Mouse (Mus musculus): Measurements from ENCODE around the gene Pxk. TPM values are rescaled to one million over a fixed set of nuclear protein-coding genes. Genes with fewer than 3 reads are reported as not detected.
"Not testable (repeated sequence)": the region's sequence is repeated elsewhere in the genome, so short reads cannot be mapped to it uniquely, and the experiment has no call there.

Gene Pxk
- polyA plus RNA-seq, 1 experiment from 2014 or later = 50.2 TPM

- H3K9me3 ChIP-seq = no peaks in the 10 kb centered on the region
- no peak overlapping the region for H3K9ac ChIP-seq (replicated peaks)
- no peaks in the 10 kb centered on the region for H3K27me3 ChIP-seq
- H3K4me3 ChIP-seq (replicated peaks) = no peak overlapping the region
- H3K36me3 ChIP-seq = no peaks in the 10 kb centered on the region; the same call in 1 of the 2 replicates
- no peak overlapping the region for H3K4me2 ChIP-seq (replicated peaks)
- 87% methylated on average over 6 of the region's 6 CpGs for WGBS
- no peak overlapping the region for H3K27ac ChIP-seq
- no peaks in the 10 kb centered on the region for H3K4me1 ChIP-seq (replicated peaks)
- ATAC-seq = no peak
Measured at GRCm38 (mm10) chr14:8111545-8111944, 13.5 kb downstream of the Pxk start.

DNA sequence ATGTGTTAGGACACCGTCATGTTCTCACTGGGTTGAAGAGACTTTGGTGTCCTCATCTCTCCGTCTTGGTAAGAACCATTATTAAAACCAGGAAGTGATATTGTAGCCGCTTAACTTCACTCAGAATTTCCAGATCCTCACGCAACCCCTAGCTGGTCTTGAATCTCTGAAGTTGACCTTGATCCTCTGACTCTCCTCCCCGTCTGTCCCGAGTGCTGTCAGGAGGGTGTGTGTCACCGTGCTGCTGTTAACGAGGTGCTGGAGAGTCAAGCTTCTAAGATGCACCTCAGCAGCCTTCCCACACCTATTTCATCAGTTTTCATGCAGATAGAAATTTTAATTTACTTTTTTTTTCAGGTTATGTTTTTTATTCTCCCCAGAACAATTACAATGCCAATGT lies 14.0 kb downstream of the Pxk start:
- 90% methylated on average over 8 of the region's 8 CpGs for WGBS
- Histone ChIP-seq H3K9ac (replicated peaks) (no peak overlapping the region), H3K4me1 (replicated peaks) (no peaks in the 10 kb centered on the region), H3K9me3 (no peaks in the 10 kb centered on the region), H3K4me2 (replicated peaks) (no peak overlapping the region), H3K27me3 (no peaks in the 10 kb centered on the region), H3K4me3 (replicated peaks) (no peak overlapping the region), H3K36me3 (no peaks in the 10 kb centered on the region; the same call in 1 of the 2 replicates), H3K27ac (no peak overlapping the region)
- ATAC-seq = no peak

- H3K4me1 ChIP-seq (replicated peaks) = no peaks in the 10 kb centered on the region
- no peaks in the 10 kb centered on the region for H3K9me3 ChIP-seq
- WGBS = 93% methylated on average over 2 of the region's 2 CpGs
- no peaks in the 10 kb centered on the region for H3K27me3 ChIP-seq
- H3K4me3 ChIP-seq (replicated peaks) = no peak overlapping the region
- no peaks in the 10 kb centered on the region for H3K36me3 ChIP-seq
- ATAC-seq = no peak
- H3K9ac ChIP-seq (replicated peaks) = no peak overlapping the region
- no peak overlapping the region for H3K4me2 ChIP-seq (replicated peaks)
- H3K27ac ChIP-seq = no peak overlapping the region
Measured at GRCm38 (mm10) chr14:8113616-8114015, 15.6 kb downstream of the Pxk start.

DNA sequence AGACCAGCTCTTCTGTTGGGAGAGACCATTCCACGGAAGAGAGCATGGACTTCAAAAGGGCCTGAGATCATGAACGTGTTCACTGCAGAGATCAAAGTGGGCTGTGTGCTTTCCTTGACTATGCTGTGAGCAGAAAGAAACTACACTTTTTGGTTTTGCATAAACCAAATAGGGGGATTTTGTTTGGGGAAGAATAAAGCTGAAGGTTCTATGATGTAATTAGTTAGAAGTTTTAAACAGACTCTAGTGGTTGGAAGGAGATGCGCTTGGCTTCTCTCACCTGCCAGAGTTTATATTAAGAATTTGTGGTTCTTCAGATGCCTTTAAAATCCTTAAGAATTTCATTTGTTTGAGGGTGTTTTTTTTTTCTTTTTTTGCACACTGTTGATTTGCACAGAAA lies 16.3 kb downstream of the Pxk start:
- no peaks in the 10 kb centered on the region for H3K9me3 ChIP-seq
- WGBS = 63% methylated on average over 3 of the region's 3 CpGs
- H3K4me2 ChIP-seq (replicated peaks) = no peak overlapping the region
- no peaks in the 10 kb centered on the region for H3K36me3 ChIP-seq
- H3K9ac ChIP-seq (replicated peaks) = no peak overlapping the region
- no peak overlapping the region for H3K27ac ChIP-seq
- H3K27me3 ChIP-seq = no peaks in the 10 kb centered on the region
- ATAC-seq = no peak
- no peak overlapping the region for H3K4me3 ChIP-seq (replicated peaks)
- no peaks in the 10 kb centered on the region for H3K4me1 ChIP-seq (replicated peaks)

GRCm38 (mm10) chr14:8114756-8115155 lies 16.7 kb downstream of the Pxk start:
- Histone ChIP-seq H3K4me2 (replicated peaks) (no peak overlapping the region), H3K9me3 (no peaks in the 10 kb centered on the region), H3K4me1 (replicated peaks) (no peaks in the 10 kb centered on the region), H3K9ac (replicated peaks) (no peak overlapping the region), H3K36me3 (no peaks in the 10 kb centered on the region), H3K27me3 (no peaks in the 10 kb centered on the region), H3K4me3 (replicated peaks) (no peak overlapping the region), H3K27ac (no peak overlapping the region)
- ATAC-seq = no peak
- whole genome bisulfite sequencing = 73% methylated on average over 1 of the region's 1 CpGs

DNA sequence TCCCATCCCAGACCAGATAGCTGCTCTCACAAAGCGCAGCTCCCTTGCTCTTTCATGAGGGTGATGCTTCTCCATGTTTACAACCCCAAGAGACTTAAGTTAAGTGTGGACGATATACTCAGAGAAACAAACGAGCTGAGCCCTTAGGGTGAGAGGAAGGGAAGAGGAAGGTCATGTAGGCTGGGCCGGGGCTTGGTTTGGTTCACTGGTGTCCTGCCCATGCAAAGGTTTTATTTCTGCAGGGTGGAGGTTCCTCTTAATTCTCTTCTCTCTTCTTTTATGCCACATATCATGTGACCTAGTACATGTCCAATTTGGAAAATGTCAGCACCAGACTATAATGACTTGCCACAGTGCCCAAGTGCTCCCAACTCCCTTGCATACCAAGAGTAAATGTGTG lies 17.8 kb downstream of the Pxk start:
- ATAC-seq = no peak
- no peak overlapping the region for H3K27ac ChIP-seq
- 85% methylated on average over 4 of the region's 4 CpGs for WGBS

GRCm38 (mm10) chr14:8117371-8117770 lies 19.4 kb downstream of the Pxk start:
- Histone ChIP-seq H3K27me3 (no peaks in the 10 kb centered on the region), H3K9me3 (no peaks in the 10 kb centered on the region), H3K4me1 (replicated peaks) (no peaks in the 10 kb centered on the region), H3K9ac (replicated peaks) (no peak overlapping the region), H3K27ac (no peak overlapping the region), H3K4me3 (replicated peaks) (no peak overlapping the region), H3K36me3 (peaks cover 10% of the 10 kb centered on the region; the same call in 1 of the 2 replicates), H3K4me2 (replicated peaks) (no peak overlapping the region)
- WGBS = 94% methylated on average over 2 of the region's 2 CpGs
- no peak for ATAC-seq

More for the DNA sequence above, 17.8 kb downstream of the Pxk start:
- H3K27me3 ChIP-seq = no peaks in the 10 kb centered on the region
- H3K9ac ChIP-seq (replicated peaks) = no peak overlapping the region
- no peaks in the 10 kb centered on the region for H3K4me1 ChIP-seq (replicated peaks)
- H3K4me2 ChIP-seq (replicated peaks) = no peak overlapping the region
- H3K9me3 ChIP-seq = no peaks in the 10 kb centered on the region
- H3K36me3 ChIP-seq = no peaks in the 10 kb centered on the region
- no peak overlapping the region for H3K4me3 ChIP-seq (replicated peaks)

DNA sequence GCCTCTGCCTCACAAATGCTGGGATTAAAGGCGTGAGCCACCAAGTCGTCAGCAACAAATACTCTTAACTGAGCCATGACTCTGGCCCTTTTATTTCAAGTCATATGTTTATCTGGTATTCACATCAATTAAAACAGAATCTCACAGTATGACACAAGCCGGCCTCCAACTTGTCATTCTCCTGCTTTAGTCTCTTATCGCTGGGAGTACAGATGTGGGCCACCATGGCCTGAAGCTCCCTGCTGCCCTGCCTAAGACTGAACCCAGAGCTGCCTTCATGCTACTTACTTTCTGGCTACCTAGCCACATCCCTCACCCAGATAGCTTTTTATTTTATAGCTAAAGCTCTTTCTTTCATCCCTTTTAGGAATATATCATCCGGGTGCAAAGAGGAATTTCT lies 21.4 kb downstream of the Pxk start:
- H3K9me3 ChIP-seq = no peaks in the 10 kb centered on the region
- H3K36me3 ChIP-seq = peaks cover 25% of the 10 kb centered on the region
- no peak for ATAC-seq
- H3K27me3 ChIP-seq = no peaks in the 10 kb centered on the region
- H3K27ac ChIP-seq = no peak overlapping the region
- no peak overlapping the region for H3K4me2 ChIP-seq (replicated peaks)
- no peak overlapping the region for H3K4me3 ChIP-seq (replicated peaks)
- 90% methylated on average over 5 of the region's 5 CpGs for WGBS
- no peaks in the 10 kb centered on the region for H3K4me1 ChIP-seq (replicated peaks)
- no peak overlapping the region for H3K9ac ChIP-seq (replicated peaks)

DNA sequence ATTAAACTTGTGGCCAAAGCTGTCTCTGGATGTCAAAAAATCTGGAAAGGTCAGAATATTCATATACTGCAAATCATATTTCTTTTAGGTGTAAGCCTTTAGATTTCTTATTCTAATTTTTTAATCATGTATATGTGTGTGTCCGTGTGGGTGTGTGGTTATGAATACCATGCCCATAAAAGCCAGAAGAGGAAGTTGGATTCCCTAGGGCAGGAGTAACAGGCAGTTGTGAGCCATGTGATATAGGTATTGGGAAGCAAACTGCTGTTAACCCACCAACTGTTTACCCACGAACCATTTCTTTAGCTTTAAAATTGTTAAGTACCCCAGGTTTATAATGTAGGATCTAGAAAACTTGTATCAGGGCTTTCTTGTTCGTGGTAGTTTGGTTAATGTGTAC lies 21.9 kb downstream of the Pxk start:
- no peaks in the 10 kb centered on the region for H3K27me3 ChIP-seq
- ATAC-seq = no peak

GRCm38 (mm10) chr14:8123141-8123540 lies 25.1 kb downstream of the Pxk start:
- H3K4me1 ChIP-seq (replicated peaks) = no peaks in the 10 kb centered on the region
- 94% methylated on average over 7 of the region's 7 CpGs for WGBS
- H3K27me3 ChIP-seq = no peaks in the 10 kb centered on the region
- no peak overlapping the region for H3K4me3 ChIP-seq (replicated peaks)
- no peak for ATAC-seq
- no peak overlapping the region for H3K9ac ChIP-seq (replicated peaks)
- no peak overlapping the region for H3K27ac ChIP-seq
- peaks cover 40% of the 10 kb centered on the region for H3K36me3 ChIP-seq
- H3K4me2 ChIP-seq (replicated peaks) = no peak overlapping the region
- no peaks in the 10 kb centered on the region for H3K9me3 ChIP-seq

More for the DNA sequence above, 21.9 kb downstream of the Pxk start:
- Histone ChIP-seq H3K4me2 (replicated peaks) (no peak overlapping the region), H3K4me3 (replicated peaks) (no peak overlapping the region), H3K4me1 (replicated peaks) (no peaks in the 10 kb centered on the region), H3K9me3 (no peaks in the 10 kb centered on the region), H3K27ac (no peak overlapping the region), H3K9ac (replicated peaks) (no peak overlapping the region), H3K36me3 (peaks cover 25% of the 10 kb centered on the region)
- WGBS = 86% methylated on average over 3 of the region's 3 CpGs

- not testable (repeated sequence) for H3K9me3 ChIP-seq; H3K27me3 ChIP-seq; H3K4me2 ChIP-seq (replicated peaks); H3K4me1 ChIP-seq (replicated peaks); H3K27ac ChIP-seq; H3K9ac ChIP-seq (replicated peaks); ATAC-seq; H3K4me3 ChIP-seq (replicated peaks)
- peaks cover 40% of the 10 kb centered on the region for H3K36me3 ChIP-seq
- WGBS = 96% methylated on average over 10 of the region's 10 CpGs
Measured at GRCm38 (mm10) chr14:8123611-8124010, 25.6 kb downstream of the Pxk start.

DNA sequence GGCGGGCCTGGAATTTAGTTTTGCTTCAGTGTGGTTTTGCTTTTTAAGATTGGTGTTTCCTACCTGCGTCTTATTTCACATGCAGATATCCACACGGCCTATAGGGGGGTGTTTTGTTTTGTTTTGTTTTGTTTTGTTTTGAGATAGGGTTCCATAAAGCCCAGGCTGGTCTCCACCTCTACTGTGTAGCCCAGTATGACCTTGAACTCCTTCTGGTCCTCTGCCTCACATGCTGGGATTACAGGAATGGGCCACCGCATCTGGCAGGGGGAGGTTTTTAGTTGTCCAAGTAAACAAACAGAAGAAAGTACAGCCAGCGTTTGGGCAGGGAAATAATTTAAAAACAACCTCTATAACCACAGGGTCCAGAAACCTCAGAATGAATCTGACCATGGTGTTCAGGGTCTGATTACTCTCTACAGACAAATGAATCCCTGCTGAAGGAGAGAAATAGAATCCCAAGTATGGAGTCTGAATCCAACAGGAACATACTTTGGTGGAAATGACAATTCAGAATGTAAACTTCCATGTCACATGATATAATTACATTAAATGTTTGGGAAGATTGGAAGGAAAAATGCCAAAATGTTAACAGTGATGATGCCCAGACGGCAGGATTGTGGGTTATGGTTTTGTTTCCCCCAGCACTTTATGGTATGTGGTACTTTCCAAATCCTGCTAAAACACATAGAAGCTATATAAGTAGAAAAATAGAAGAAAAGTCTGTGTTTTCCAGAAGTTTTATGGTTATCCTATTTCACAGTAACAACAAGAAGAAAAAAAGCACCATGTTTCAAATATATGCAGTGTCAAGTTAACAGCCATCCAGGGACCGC lies 26.3 kb downstream of the Pxk start:
- H3K27ac ChIP-seq = no peak overlapping the region

GRCm38 (mm10) chr14:8127971-8128370 lies 30.0 kb downstream of the Pxk start:
- Histone ChIP-seq H3K4me1 (replicated peaks) (no peaks in the 10 kb centered on the region), H3K4me3 (replicated peaks) (no peak overlapping the region), H3K9ac (replicated peaks) (no peak overlapping the region), H3K9me3 (no peaks in the 10 kb centered on the region), H3K36me3 (peaks cover 47% of the 10 kb centered on the region), H3K4me2 (replicated peaks) (no peak overlapping the region), H3K27me3 (no peaks in the 10 kb centered on the region), H3K27ac (no peak overlapping the region)
- WGBS = 85% methylated on average over 5 of the region's 5 CpGs
- no peak for ATAC-seq

More for the DNA sequence above, 26.3 kb downstream of the Pxk start:
- Histone ChIP-seq H3K4me2 (replicated peaks) (no peak overlapping the region), H3K36me3 (peaks cover 40% of the 10 kb centered on the region), H3K4me1 (replicated peaks) (no peaks in the 10 kb centered on the region), H3K27me3 (no peaks in the 10 kb centered on the region), H3K9me3 (no peaks in the 10 kb centered on the region), H3K4me3 (replicated peaks) (no peak overlapping the region), H3K9ac (replicated peaks) (no peak overlapping the region)
- ATAC-seq = no peak
- WGBS = 86% methylated on average over 7 of the region's 7 CpGs
